Mouse (Mus musculus): ENCODE data around the gene Trp53rkb. TPM values are rescaled to one million over a fixed set of nuclear protein-coding genes. Genes with fewer than 3 reads are reported as not detected.

Gene Trp53rkb
- 10.3 and 11.1 TPM in 2 replicates for polyA plus RNA-seq (2012; rRNA removed)

DNA sequence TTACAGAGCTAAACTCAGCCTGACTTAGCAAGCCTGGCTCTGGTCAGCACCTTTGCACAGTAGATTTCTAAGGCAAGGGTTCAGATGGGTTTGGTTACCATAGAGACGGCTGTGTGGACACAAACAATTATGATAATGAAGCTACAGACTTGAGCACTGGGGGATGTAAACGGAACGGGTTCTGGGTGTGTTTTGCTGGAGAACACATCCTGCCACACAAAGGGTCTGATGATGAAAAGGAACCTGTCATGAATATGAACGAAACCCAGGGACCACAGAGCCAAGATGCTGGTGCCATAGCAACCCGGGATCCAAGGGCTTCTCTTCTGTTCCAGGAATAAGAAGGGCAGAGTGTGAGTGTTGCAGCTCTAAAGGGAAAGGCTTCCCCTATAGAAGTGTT lies at the start of gene Trp53rkb:
Gene Trp53rkb (plus strand): TSS at position 177 of the 400 bp plus-strand sequence.

DNA sequence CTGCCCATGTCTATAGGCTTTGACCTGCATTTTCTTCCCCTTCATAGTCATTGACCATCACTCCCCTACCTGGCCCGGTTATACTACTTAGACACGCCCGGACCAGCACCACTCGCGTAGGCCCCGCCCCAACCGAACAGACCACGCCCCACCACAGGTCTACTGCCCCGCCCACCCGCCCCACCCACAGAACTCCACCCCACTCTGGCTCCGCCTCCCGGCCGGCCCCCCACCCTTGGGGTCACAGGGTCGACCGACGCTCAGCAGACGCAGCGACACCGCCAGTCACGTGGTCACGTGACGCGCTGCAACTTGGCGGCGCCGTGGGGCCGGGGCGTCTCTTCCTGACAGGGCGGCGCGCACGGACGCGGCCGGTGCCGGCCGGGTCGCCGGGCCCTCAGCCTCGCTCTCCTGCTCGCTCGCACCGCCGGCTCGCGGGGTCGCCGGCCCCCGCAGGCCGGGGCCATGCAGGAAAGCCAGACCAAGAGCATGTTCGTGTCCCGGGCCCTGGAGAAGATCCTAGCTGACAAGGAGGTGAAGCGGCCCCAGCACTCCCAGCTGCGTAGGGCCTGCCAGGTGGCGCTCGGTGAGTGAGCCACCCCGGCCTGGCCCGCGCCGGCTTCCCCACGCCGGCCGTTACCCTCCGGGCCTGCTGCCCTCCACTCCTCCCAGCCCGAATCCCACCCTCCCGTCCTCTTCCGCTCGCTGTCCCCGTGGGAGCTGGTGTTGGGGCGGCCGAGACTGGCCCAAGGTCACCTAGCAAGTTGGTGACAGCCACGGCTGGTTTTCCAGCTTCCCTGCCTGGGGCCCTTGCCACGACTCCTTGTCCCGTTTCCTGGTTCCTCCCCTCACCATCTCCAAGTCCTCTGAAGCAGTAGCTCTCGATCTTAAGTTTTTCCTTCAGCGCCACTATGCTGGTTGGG lies 13.2 kb downstream of the Trp53rkb start, which contains the start of gene Arfgef2:
Gene Arfgef2 (plus strand): TSS at position 339 of the 923 bp plus-strand sequence.

Other genes with a start within 250 kb of the Trp53rkb start
- gene Prex1, start 78.7 kb upstream of the Trp53rkb start, polyA plus RNA-seq (2012; rRNA removed), result 38.1 and 38.8 TPM in 2 replicates
- gene Arfgef2, start 13.1 kb downstream of the Trp53rkb start, polyA plus RNA-seq (2012; rRNA removed), result 12.0 and 12.1 TPM in 2 replicates
- 66.2 and 70.1 TPM in 2 replicates for gene Cse1l, start 113.5 kb downstream of the Trp53rkb start, polyA plus RNA-seq (2012; rRNA removed)
- 63.2 and 70.0 TPM in 2 replicates for gene Stau1, start 203.8 kb downstream of the Trp53rkb start, polyA plus RNA-seq (2012; rRNA removed)
- 37.6 and 37.8 TPM in 2 replicates for gene Ddx27, start 222.7 kb downstream of the Trp53rkb start, polyA plus RNA-seq (2012; rRNA removed)

Data from central nervous system, embryonic 18 days (tissue).